Mouse (Mus musculus) liver, postnatal 0 days (tissue): ENCODE results near the gene Rtn4r.

Source experiments
- CTCF ChIP-seq: sonication (generic); IDR thresholded peaks from 2 replicates; pipeline ENCODE4 v1.5.1; 2016; ENCODE audit warnings: antibody characterized with exemption, low read depth
- EP300 ChIP-seq: IDR thresholded peaks from 2 replicates; pipeline ENCODE4 v1.6.1; 2016; ENCODE audit warnings: antibody characterized with exemption, low read depth, mild to moderate bottlenecking

DNA sequence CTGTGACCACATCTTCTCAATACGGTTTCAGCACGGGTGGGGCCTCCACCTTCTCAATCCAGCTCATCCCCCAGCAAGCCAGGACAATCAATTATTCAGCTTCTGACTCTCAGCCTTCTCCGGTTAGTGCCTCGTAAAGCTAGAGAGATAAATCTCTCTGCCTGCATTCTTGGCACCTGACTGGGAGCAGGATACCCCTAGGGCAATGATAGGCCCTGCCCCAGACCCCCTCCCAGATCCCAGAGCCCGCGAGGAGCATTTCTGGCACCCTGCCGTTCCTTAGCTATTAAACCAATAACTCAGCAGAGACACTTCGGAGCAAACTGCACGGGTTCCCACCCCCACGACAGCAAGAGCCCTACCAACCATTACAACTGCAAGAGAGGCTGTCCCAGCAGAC lies 54.0 kb downstream of the Rtn4r start:
- TF ChIP-seq CTCF, result no peak
- no peak for TF ChIP-seq EP300
